Mouse (Mus musculus) small intestine, adult 2 months (tissue): ENCODE data around the gene Dnajb1. TPM values are rescaled to one million over a fixed set of nuclear protein-coding genes. Genes with fewer than 3 reads are reported as not detected.

Experiments
- H3K27ac ChIP-seq: fragments of 200-500 bp; 2 replicates; pipeline ENCODE4 v1.5.1; 2012; ENCODE audit warnings: low read depth, low read length, control low read depth, inconsistent platforms; ENCODE audit not compliant: insufficient read depth
- H3K27me3 ChIP-seq: fragments of 200-500 bp; 2 replicates; pipeline ENCODE4 v1.6.1; 2012; ENCODE audit warnings: mild to moderate bottlenecking, moderate library complexity, low read length, inconsistent platforms; ENCODE audit not compliant: control insufficient read depth, insufficient read depth
- H3K36me3 ChIP-seq: fragments of 200-500 bp; 2 replicates; pipeline ENCODE4 v1.6.1; 2012; ENCODE audit warnings: mild to moderate bottlenecking, low read length, control low read depth, inconsistent platforms; ENCODE audit not compliant: control insufficient read depth, insufficient read depth
- H3K4me1 ChIP-seq: fragments of 200-500 bp; 2 replicates; pipeline ENCODE4 v1.6.1; 2012; ENCODE audit warnings: low read length, inconsistent platforms, mixed read lengths; ENCODE audit not compliant: control insufficient read depth, insufficient read depth, insufficient read length
- H3K4me3 ChIP-seq: fragments of 200-500 bp; 2 replicates; pipeline ENCODE4 v1.5.1; 2012; ENCODE audit warnings: low read depth, mild to moderate bottlenecking, control low read depth, inconsistent platforms, low read length, moderate library complexity
- CTCF ChIP-seq: fragments of 200-500 bp; IDR thresholded peaks from 2 replicates; pipeline ENCODE4 v1.5.1; 2012; ENCODE audit warnings: low read depth, mild to moderate bottlenecking, control low read depth, inconsistent platforms, low read length, moderate library complexity, mixed read lengths; ENCODE audit not compliant: insufficient replicate concordance, insufficient read length; ENCODE audit errors: extremely low read depth
- POLR2A ChIP-seq: fragments of 200-500 bp; IDR thresholded peaks from 2 replicates; pipeline ENCODE4 v1.6.1; 2012; ENCODE audit warnings: low read depth, mild to moderate bottlenecking, control low read depth, inconsistent platforms, low read length, moderate library complexity
- WGBS: fragments of 180-500 bp; shearing (Covaris S2); methylation state at CpG from one replicate; pipeline ENCODE4 v1.1.7; 2018; 5-methylcytosine and 5-hydroxymethylcytosine counted together
- polyA plus RNA-seq: library from polyadenylated mRNA; depleted of rRNA; stranded (reverse); fragments of >200 nt; gene quantifications from 2 replicates; pipeline ENCODE4 v1.2.3, GENCODE M21; 2012

Gene Dnajb1
- polyA plus RNA-seq, 1 experiment = 34.0 TPM

DNA sequence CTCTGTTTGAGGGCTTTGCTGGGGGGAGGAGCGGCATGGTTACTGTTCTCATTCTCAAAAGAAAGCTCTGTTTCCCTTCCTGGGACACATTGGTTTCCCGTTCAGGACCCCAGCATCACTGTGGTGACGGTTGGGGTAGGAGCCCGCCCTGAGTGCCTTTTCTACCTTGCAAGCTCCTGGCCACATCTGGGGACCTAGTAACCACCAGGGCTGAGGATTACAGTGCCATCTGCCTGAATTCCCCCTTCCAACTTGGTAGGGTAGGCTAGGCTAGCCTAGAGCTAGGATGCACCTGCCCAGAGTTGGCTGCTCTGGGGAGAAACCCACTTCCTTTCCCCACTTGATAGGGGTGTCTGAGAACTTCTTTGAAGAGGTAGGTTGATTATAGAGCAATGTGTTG is 3.9 kb downstream of the Dnajb1 start:
- WGBS = 95% methylated on average over 4 of the region's 4 CpGs
- H3K4me1 ChIP-seq = peaks cover 9% of the 10 kb centered on the region; the same call in 1 of the 2 replicates
- no peak overlapping the region for H3K4me3 ChIP-seq
- H3K27ac ChIP-seq = no peak overlapping the region
- H3K36me3 ChIP-seq = peaks cover 37% of the 10 kb centered on the region
- no peaks in the 10 kb centered on the region for H3K27me3 ChIP-seq
- TF ChIP-seq CTCF = no peak
- TF ChIP-seq POLR2A = no peak

DNA sequence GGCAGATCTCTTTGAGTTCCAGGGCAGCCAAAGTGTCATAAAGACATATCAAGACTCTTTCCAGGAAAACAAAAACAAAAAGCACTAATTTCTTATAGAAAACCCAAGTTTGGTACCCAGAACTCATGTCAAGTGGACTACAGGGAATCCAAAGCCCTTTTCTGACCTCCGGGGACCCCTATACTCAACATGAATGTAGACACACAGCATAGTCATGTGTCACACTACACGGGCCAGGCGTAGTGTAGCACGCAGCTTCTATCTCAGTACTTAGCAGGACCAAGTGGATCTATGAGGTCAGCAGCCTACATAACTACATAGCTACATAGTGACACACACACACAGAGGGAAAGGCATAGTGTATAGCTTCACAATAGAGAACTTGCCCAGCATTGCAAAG is 5.7 kb downstream of the Dnajb1 start:
- Histone ChIP-seq H3K4me3 (no peak overlapping the region), H3K36me3 (peaks cover 37% of the 10 kb centered on the region), H3K27me3 (no peaks in the 10 kb centered on the region), H3K27ac (no peak overlapping the region), H3K4me1 (peaks cover 8% of the 10 kb centered on the region; the same call in 1 of the 2 replicates)
- no peak for TF ChIP-seq CTCF
- no peak for TF ChIP-seq POLR2A
- 87% methylated on average over 4 of the region's 4 CpGs for whole genome bisulfite sequencing

GRCm38 (mm10) chr8:83616625-83617024 is 8.6 kb downstream of the Dnajb1 start:
- Histone ChIP-seq H3K4me1 (no peaks in the 10 kb centered on the region), H3K27me3 (no peaks in the 10 kb centered on the region), H3K36me3 (peaks cover 20% of the 10 kb centered on the region), H3K4me3 (no peak overlapping the region), H3K27ac (no peak overlapping the region)
- no peak for TF ChIP-seq POLR2A
- TF ChIP-seq CTCF = no peak

- no peaks in the 10 kb centered on the region for H3K27me3 ChIP-seq
- WGBS = 86% methylated on average over 2 of the region's 2 CpGs
- peaks cover 15% of the 10 kb centered on the region for H3K36me3 ChIP-seq
- H3K4me3 ChIP-seq = no peak overlapping the region
- peaks cover under 1% of the 10 kb centered on the region for H3K4me1 ChIP-seq
- TF ChIP-seq CTCF = no peak
- TF ChIP-seq POLR2A = no peak
- no peak overlapping the region for H3K27ac ChIP-seq
Observed at GRCm38 (mm10) chr8:83617111-83617510, 9.1 kb downstream of the Dnajb1 start.

DNA sequence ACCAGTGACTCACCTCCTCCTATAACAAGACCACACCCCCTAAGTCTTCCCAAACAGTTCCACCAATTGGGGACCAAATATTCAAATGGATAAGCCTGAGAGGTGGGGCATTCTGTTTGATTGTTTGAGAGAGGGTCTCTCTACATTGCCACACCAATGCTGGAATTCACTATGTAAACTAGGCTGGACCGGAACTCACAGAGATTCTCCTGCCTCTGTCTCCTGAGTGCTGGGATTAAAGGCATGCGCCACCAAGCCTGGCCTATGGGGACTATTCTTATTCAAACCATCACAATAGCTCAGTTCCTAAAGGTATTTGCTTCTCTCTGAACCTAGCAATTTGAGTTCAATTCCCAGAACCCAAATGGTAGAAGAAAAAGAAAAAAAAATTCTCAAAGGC is 10.6 kb downstream of the Dnajb1 start:
- no peaks in the 10 kb centered on the region for H3K27me3 ChIP-seq
- no peak overlapping the region for H3K27ac ChIP-seq
- no peak overlapping the region for H3K4me3 ChIP-seq
- H3K36me3 ChIP-seq = 0 out of 2 replicates have a peak, but pooled peaks cover 5% of the 10 kb centered on the region
- TF ChIP-seq POLR2A = no peak
- no peak for TF ChIP-seq CTCF
- WGBS = 96% methylated on average over 2 of the region's 2 CpGs
- peaks cover 2% of the 10 kb centered on the region for H3K4me1 ChIP-seq

DNA sequence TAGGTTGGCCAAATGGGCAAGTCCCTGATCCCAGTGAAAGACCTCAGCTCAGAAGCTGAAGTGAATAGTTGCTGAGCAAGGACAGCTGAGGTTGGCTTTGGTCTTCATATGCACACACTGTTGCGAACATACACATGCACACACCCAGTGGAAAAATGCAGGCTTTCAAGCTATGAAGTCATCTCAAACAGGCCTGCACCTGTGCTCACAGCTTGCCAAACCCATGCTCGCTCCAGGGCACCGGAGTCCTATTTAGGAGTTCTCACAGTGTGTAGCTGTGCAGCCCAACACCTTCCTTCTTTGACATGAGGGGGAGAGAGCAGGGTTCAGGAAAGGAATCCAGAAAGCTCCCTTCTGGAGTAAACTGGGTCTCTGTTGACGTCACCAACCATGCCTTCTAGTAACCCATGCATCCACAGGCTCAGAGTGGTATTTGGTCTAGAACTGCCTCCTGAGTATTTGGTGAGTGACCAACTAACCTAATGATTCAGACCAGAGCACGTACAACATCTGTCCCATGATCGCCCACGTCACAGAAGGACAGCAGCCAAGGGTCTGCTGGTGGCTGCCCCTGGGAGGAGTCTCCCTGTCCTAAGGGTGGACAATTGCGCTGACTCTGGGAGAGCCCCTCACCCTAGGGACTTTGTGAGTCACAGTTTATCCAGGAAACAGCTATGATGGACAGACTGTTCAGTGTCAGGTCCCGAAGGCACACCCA is 11.7 kb downstream of the Dnajb1 start:
- WGBS = 72% methylated on average over 9 of the region's 9 CpGs
- H3K27ac ChIP-seq = no peak overlapping the region
- TF ChIP-seq POLR2A = no peak
- TF ChIP-seq CTCF = no peak

GRCm38 (mm10) chr8:83621691-83622388 is 13.8 kb downstream of the Dnajb1 start:
- H3K4me1 ChIP-seq = peaks cover 2% of the 10 kb centered on the region
- WGBS = 57% methylated on average over 15 of the region's 15 CpGs
- H3K27ac ChIP-seq = no peak overlapping the region
- H3K36me3 ChIP-seq = no peaks in the 10 kb centered on the region
- H3K27me3 ChIP-seq = no peaks in the 10 kb centered on the region
- TF ChIP-seq CTCF = no peak
- TF ChIP-seq POLR2A = no peak
- peak overlapping the region; percentile 48 for H3K4me3 ChIP-seq

More for the DNA sequence above, 11.7 kb downstream of the Dnajb1 start:
- H3K36me3 ChIP-seq = no peaks in the 10 kb centered on the region
- no peak overlapping the region for H3K4me3 ChIP-seq
- H3K4me1 ChIP-seq = peaks cover 2% of the 10 kb centered on the region
- H3K27me3 ChIP-seq = no peaks in the 10 kb centered on the region
